Mouse (Mus musculus) C2C12 (cell line): ENCODE data around the gene Stk33.

Experiments used
- CTCF ChIP-seq: IDR thresholded peaks from one replicate; pipeline ENCODE4 v1.5.1; 2011; ENCODE audit not compliant: control insufficient read depth, insufficient read depth, insufficient read length
- FOSL1 ChIP-seq: IDR thresholded peaks from one replicate; pipeline ENCODE4 v1.8.0; 2011; ENCODE audit warnings: mild to moderate bottlenecking, low read length; ENCODE audit not compliant: poor library complexity, insufficient read depth, severe bottlenecking
- MAX ChIP-seq: IDR thresholded peaks from one replicate; pipeline ENCODE4 v1.6.1; 2011; ENCODE audit warnings: mild to moderate bottlenecking, control low read depth

DNA sequence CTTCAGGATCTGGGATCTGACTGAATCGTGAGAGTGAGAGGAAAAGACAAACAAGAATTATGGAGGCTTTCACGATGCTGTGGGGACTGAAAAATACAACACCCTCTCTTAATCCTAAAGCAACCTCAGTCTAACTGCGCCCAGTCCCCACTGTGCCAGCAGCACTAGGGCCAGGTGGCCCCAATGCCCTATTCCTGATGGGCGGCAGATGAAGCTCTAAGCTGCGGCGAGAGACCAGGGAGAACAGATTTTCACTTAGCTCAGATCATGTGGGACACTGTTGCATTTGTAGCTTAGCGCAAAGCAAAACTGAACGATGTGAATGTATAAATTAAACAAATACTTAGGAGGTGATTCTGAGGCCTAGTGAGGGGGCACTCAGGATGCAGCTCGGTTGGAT, 113.7 kb downstream of the Stk33 start:
- no peak for TF ChIP-seq CTCF
- no peak for TF ChIP-seq MAX
- no peak for TF ChIP-seq FOSL1
